Mouse (Mus musculus) embryonic facial prominence, embryonic 11.5 days (tissue): ENCODE measurements around the gene Babam1. TPM values are rescaled to one million over a fixed set of nuclear protein-coding genes. Genes with fewer than 3 reads are reported as not detected.

ENCODE experiments used
- ATAC-seq: fragments of 200-750 bp; cut with Nextera tagmentation; replicated peaks from 2 replicates; pipeline ENCODE4 v1.8.0; 2017; ENCODE audit warnings: low read depth; ENCODE audit not compliant: insufficient number of reproducible peaks, low FRiP score, low TSS enrichment
- DNase-seq: peaks from one replicate; pipeline ENCODE4 v3.0.0-alpha.2; 2015; ENCODE audit warnings: low spot score
- H3K27ac ChIP-seq: fragments of 300-500 bp; sonication (generic); replicated peaks from 2 replicates; pipeline ENCODE4 v1.5.1; 2014; ENCODE audit warnings: mild to moderate bottlenecking, low read depth, low read length, control low read depth
- H3K27me3 ChIP-seq: fragments of 300-500 bp; sonication (generic); 2 replicates; pipeline ENCODE4 v1.6.1; 2014; ENCODE audit warnings: mild to moderate bottlenecking, low read length, moderate library complexity, mixed read lengths; ENCODE audit not compliant: control insufficient read depth, insufficient read depth
- H3K36me3 ChIP-seq: fragments of 300-500 bp; sonication (generic); replicated peaks from 2 replicates; pipeline ENCODE4 v1.6.1; 2014; ENCODE audit warnings: low read depth, mild to moderate bottlenecking, low read length, moderate library complexity, mixed read lengths; ENCODE audit not compliant: control insufficient read depth, insufficient read depth
- H3K4me1 ChIP-seq: fragments of 300-500 bp; sonication (generic); 2 replicates; pipeline ENCODE4 v1.6.1; 2014; ENCODE audit warnings: low read length, mixed read lengths; ENCODE audit not compliant: control insufficient read depth, insufficient read depth
- H3K4me2 ChIP-seq: fragments of 300-500 bp; sonication (generic); 2 replicates; pipeline ENCODE4 v1.6.1; 2014; ENCODE audit warnings: low read depth, mild to moderate bottlenecking, control low read depth, low read length, moderate library complexity
- H3K4me3 ChIP-seq: fragments of 300-500 bp; sonication (generic); 2 replicates; pipeline ENCODE4 v1.5.1; 2014; ENCODE audit warnings: low read depth, low read length, control low read depth
- H3K9ac ChIP-seq: fragments of 300-500 bp; sonication (generic); replicated peaks from 2 replicates; pipeline ENCODE4 v1.6.1; 2014; ENCODE audit warnings: mild to moderate bottlenecking, control low read depth, low read length
- H3K9me3 ChIP-seq: fragments of 300-500 bp; sonication (generic); replicated peaks from 2 replicates; pipeline ENCODE4 v1.6.1; 2016; ENCODE audit warnings: mild to moderate bottlenecking, low read length, inconsistent platforms, mixed read lengths; ENCODE audit not compliant: control insufficient read depth
- WGBS: fragments of 180-500 bp; shearing (Covaris S2); extraction: QIAGEN DNeasy Blood & Tissue Kit; methylation state at CpG from one replicate; pipeline ENCODE4 v1.1.7; 2014; 5-methylcytosine and 5-hydroxymethylcytosine counted together
- polyA plus RNA-seq: library from polyadenylated mRNA; unstranded; fragments of >200 nt; fragmentation: Nextera tagmentation; extraction: Ambion mirVana; gene quantifications from 2 replicates; pipeline ENCODE4 v1.2.1, GENCODE M21; 2014

Gene Babam1
- 93.6 and 111 TPM in 2 replicates for polyA plus RNA-seq

GRCm38 (mm10) chr8:71396639-71397305 lies at the start of gene Babam1:
TSS of gene Babam1 (plus strand) at chr8:71396861.
- WGBS, result under 1% methylated on average over 34 of the region's 34 CpGs
- ATAC-seq, result peak; percentile 92
- Histone ChIP-seq H3K27me3 (no peaks in the 10 kb centered on the region), H3K4me1 (no peaks in the 10 kb centered on the region), H3K27ac (0 out of 2 replicates have a peak within 1 kb of the TSS, but pooled peaks have one; percentile 2), H3K4me2 (peak within 1 kb of the TSS; percentile 71), H3K4me3 (peak within 1 kb of the TSS; percentile 87), H3K36me3 (no peaks in the 10 kb centered on the region; the same call in 1 of the 2 replicates), H3K9me3 (no peaks in the 10 kb centered on the region), H3K9ac (peak within 1 kb of the TSS; percentile 70)
- peak; percentile 97 for DNase-seq

GRCm38 (mm10) chr8:71351117-71351516 lies 45.5 kb upstream of the Babam1 start:
- 76% methylated on average over 3 of the region's 3 CpGs for WGBS
- DNase-seq (no peak), ATAC-seq (no peak)
- Histone ChIP-seq H3K27me3 (no peaks in the 10 kb centered on the region), H3K9me3 (no peaks in the 10 kb centered on the region), H3K27ac (no peak overlapping the region), H3K9ac (no peak overlapping the region), H3K4me1 (no peaks in the 10 kb centered on the region), H3K4me3 (no peak overlapping the region), H3K4me2 (no peak overlapping the region), H3K36me3 (no peaks in the 10 kb centered on the region; the same call in none of the 2 replicates)

- Histone ChIP-seq H3K27me3 (no peaks in the 10 kb centered on the region), H3K27ac (no peak overlapping the region), H3K4me1 (no peaks in the 10 kb centered on the region), H3K36me3 (no peaks in the 10 kb centered on the region; the same call in none of the 2 replicates), H3K4me2 (no peak overlapping the region), H3K9ac (no peak overlapping the region), H3K9me3 (no peaks in the 10 kb centered on the region), H3K4me3 (no peak overlapping the region)
- ATAC-seq (no peak), DNase-seq (no peak)
- WGBS, result 93% methylated on average over 1 of the region's 1 CpGs
These were observed 45.1 kb upstream of the Babam1 start for GRCm38 (mm10) chr8:71351520-71351919.

GRCm38 (mm10) chr8:71358026-71358425 lies 38.6 kb upstream of the Babam1 start:
- H3K27ac ChIP-seq, result no peak overlapping the region
- H3K4me3 ChIP-seq, result no peak overlapping the region
- no peak for ATAC-seq
- no peaks in the 10 kb centered on the region for H3K27me3 ChIP-seq
- no peak for DNase-seq
- H3K4me1 ChIP-seq, result no peaks in the 10 kb centered on the region
- no peak overlapping the region for H3K9ac ChIP-seq
- 81% methylated on average over 3 of the region's 3 CpGs for WGBS
- H3K36me3 ChIP-seq, result no peaks in the 10 kb centered on the region; the same call in none of the 2 replicates
- H3K4me2 ChIP-seq, result no peak overlapping the region
- no peaks in the 10 kb centered on the region for H3K9me3 ChIP-seq

- H3K27ac ChIP-seq, result peak within 1 kb of the TSS; percentile 30; the same call in 1 of the 2 replicates
- H3K4me3 ChIP-seq, result peak within 1 kb of the TSS; percentile 37
- DNase-seq, result peak; percentile 95
- H3K36me3 ChIP-seq, result no peaks in the 10 kb centered on the region; the same call in 1 of the 2 replicates
- no peaks in the 10 kb centered on the region for H3K9me3 ChIP-seq
- peak within 1 kb of the TSS; percentile 53 for H3K9ac ChIP-seq
- H3K4me1 ChIP-seq, result 0 out of 2 replicates have a peak, but pooled peaks cover 3% of the 10 kb centered on the region
- peak; percentile 70 for ATAC-seq
- no peaks in the 10 kb centered on the region for H3K27me3 ChIP-seq
- peak within 1 kb of the TSS; percentile 56 for H3K4me2 ChIP-seq
- WGBS, result 0% methylated on average over 55 of the region's 56 CpGs
These were observed 29.7 kb upstream of the Babam1 start, which contains the start of gene Use1 for GRCm38 (mm10) chr8:71366771-71367528. TSS of gene Use1 (plus strand) at chr8:71366848.

GRCm38 (mm10) chr8:71367529-71368176 lies 29.0 kb upstream of the Babam1 start:
- Histone ChIP-seq H3K9ac (peak overlapping the region; percentile 35), H3K4me2 (peak overlapping the region; percentile 56), H3K27me3 (no peaks in the 10 kb centered on the region), H3K4me3 (peak overlapping the region; percentile 37), H3K9me3 (no peaks in the 10 kb centered on the region), H3K36me3 (no peaks in the 10 kb centered on the region; the same call in 1 of the 2 replicates), H3K27ac (0 out of 2 replicates have a peak overlapping the region, but pooled peaks have one; percentile 30), H3K4me1 (0 out of 2 replicates have a peak, but pooled peaks cover 3% of the 10 kb centered on the region)
- 49% methylated on average over 17 of the region's 17 CpGs for WGBS
- no peak for DNase-seq
- ATAC-seq, result peak; percentile 81

- Histone ChIP-seq H3K36me3 (no peaks in the 10 kb centered on the region; the same call in 1 of the 2 replicates), H3K4me2 (no peak overlapping the region), H3K4me1 (0 out of 2 replicates have a peak, but pooled peaks cover 3% of the 10 kb centered on the region), H3K27ac (no peak overlapping the region), H3K4me3 (no peak overlapping the region), H3K27me3 (no peaks in the 10 kb centered on the region), H3K9ac (no peak overlapping the region), H3K9me3 (no peaks in the 10 kb centered on the region)
- DNase-seq (no peak), ATAC-seq (no peak)
These were observed 28.3 kb upstream of the Babam1 start for GRCm38 (mm10) chr8:71368366-71368765.
